Mouse (Mus musculus): Measurements from ENCODE around the gene Umad1.

The Umad1 gene

GRCm38 (mm10) chr6:8364033-8364756 lies 105.1 kb downstream of the Umad1 start:
- in situ Hi-C loops (cut with MboI, MseI), result no loop called here

DNA sequence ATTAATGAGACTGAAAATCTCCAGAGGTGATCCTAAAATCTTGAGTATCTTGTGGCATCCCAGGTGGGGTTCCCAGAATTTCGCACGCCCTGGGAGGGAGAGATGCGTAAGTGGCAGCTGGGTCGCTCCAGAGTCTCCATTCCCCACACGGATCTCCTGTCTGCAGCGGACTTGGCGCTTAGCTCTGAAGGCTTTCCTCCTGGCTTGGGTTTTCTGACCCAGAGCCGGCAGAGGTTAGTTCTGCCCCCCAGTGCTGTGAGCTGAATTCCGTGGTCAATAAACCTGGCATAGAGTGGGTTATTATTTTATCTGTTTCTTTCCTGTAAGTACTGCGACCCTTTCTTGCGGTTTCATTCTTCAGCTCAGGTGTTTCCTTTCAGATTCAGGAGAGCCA lies 105.7 kb downstream of the Umad1 start:
- in situ Hi-C loops (cut with MboI, MseI), result no loop called here

DNA sequence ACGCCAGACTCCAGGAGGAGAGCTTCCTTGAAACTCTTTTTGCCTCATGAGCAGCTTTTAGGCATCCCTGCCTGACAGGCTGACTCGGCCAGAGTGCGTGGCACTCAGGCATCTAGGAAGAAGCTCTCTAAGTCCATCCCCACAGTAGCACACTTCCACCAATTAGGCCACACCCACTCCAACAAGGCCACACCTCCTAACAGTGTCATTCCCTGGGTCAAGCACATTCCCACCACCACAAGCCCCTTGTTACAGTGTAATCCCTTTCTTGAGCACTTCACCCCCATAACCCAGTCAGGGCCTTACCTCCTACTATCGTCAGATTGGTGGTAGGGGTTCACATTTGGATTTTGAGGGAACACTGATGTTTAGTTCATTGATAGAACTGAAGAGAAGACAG lies 108.6 kb downstream of the Umad1 start:
- in situ Hi-C loops (cut with MboI, MseI), result no loop called here

DNA sequence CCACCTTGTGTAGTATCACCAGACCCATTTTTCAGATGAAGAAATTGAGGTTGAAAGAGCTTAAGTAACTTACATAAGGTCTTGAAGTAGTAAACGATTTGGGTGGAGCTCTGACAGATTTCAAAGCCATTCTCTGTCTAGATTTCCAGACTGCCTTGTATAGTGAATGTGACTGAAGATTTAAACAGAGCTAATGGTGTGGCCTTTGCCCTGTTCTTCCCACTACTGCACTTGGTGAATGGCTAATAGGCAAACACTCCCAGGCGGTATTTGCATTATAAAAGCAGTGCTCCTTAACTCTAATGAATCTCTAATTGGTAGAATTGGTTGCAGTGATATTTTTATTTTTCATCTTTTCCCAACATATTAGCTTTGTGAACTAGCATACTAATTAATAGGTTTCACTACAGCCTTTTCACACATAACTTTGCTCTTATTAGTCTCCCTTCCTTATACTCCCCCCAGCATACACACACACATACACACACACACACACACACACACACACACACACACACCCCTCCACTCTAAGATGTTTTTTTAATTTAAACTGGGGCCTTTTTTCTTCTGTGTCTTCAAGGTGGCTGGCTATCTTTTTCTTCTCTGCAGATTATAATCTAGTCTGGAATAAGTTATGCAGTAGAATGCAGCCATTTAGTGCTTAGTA lies 109.2 kb downstream of the Umad1 start:
- in situ Hi-C loops (cut with MboI, MseI), result no loop called here

DNA sequence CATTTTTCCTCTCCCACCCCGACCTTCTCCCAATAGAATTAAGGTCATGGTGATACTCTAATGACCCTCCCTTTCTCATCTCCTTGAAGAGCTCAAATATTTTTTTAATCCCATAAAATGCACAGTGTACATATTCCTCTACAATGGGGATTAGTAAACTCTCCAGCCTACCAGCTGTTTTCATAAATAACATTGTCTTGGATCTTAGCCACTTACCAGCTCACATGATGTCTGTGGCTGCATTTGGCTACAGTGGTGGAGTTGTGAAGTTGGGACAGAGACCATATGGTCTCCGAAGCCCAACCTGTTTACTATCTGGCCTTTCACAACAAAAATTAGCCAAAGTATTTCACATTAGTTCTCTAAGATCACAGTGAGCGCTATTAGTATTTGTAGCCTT lies 111.5 kb downstream of the Umad1 start:
- in situ Hi-C loops (cut with MboI, MseI), result no loop called here

DNA sequence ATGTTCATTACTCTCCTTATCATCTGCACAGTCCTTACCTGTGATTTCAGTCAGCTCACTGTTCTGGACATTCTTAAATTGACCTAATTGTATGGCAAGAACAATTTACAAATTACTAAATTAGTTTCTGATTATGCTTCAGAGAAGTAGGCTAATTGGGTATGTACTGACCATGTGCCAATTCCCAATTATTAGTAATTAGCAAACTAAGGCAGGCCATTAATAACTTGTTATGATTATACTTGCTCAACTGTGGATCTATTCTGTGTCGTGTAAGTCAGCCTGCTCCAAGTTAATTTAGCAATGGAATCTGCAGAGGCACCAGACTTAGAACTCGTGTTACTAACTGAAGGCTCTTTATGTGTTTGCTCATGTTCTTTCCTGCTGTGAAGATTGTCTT lies 114.0 kb downstream of the Umad1 start:
- in situ Hi-C loops (cut with MboI, MseI), result no loop called here

GRCm38 (mm10) chr6:8373851-8374250 lies 114.8 kb downstream of the Umad1 start:
- in situ Hi-C loops (cut with MboI, MseI), result no loop called here

DNA sequence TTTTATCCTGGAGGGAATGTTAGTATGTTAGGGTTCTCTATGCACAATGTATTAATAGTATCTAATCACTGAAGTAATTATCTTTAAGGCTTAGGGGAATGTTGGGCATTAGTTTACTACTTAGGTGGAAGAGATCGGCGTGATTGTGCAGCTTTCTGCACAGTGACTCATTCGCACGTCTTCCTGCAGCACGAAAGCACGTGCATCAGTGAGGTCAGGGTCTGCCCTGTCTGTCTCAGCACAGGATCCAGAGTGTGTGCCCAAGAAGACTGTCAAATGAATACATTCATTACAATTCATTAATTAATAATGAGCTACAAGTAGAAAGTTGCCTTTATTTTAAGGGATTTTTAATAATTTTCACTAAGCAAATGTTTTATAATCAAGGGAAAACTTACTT lies 115.2 kb downstream of the Umad1 start:
- in situ Hi-C loops (cut with MboI, MseI), result no loop called here

GRCm38 (mm10) chr6:8374712-8375111 lies 115.6 kb downstream of the Umad1 start:
- in situ Hi-C loops (cut with MboI, MseI), result no loop called here

GRCm38 (mm10) chr6:8376351-8376750 lies 117.3 kb downstream of the Umad1 start:
- in situ Hi-C loops (cut with MboI, MseI), result no loop called here

DNA sequence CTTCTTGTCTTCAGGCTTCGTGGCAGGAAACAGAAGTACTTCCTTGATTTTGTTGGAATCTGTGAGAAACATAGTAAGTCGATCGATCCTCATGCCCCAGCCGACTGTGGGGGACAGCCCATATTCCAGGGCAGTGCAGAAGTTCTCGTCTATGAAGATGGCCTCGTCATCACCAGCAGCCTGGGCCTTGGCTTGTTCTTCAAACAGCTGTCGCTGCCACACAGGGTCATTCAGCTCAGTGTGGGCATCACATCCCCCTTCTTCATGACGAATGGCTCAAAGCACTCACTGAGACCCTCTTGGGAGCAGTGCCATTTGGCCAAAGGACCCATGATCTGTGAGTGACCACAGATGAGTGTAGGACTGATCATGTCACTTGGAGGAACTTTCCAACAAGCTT lies 118.6 kb downstream of the Umad1 start:
- in situ Hi-C loops (cut with MboI, MseI), result no loop called here

DNA sequence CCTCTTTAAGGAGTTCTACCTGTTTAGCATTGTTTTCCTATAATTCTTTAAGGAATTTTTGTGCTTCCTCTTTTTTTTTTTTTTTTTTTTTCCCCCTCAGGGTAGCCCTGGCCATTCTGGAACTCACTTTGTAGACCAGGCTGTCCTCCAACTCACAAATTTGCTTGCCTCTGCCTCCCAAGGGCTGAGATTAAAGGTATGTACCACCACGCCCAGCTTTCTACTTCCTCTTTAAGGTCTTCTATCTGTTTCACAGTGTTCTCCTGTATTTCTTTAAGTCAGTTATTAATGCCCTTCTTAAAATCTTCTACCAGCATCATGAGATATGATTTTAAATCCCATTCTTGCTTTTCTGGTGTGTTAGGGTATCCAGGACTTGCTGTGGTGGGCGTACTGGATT lies 130.2 kb downstream of the Umad1 start:
- in situ Hi-C loops (cut with MboI, MseI), result no loop called here

GRCm38 (mm10) chr6:8390296-8390695 lies 131.2 kb downstream of the Umad1 start:
- in situ Hi-C loops (cut with MboI, MseI), result no loop called here

GRCm38 (mm10) chr6:8390935-8391334 lies 131.8 kb downstream of the Umad1 start:
- in situ Hi-C loops (cut with MboI, MseI), result no loop called here

DNA sequence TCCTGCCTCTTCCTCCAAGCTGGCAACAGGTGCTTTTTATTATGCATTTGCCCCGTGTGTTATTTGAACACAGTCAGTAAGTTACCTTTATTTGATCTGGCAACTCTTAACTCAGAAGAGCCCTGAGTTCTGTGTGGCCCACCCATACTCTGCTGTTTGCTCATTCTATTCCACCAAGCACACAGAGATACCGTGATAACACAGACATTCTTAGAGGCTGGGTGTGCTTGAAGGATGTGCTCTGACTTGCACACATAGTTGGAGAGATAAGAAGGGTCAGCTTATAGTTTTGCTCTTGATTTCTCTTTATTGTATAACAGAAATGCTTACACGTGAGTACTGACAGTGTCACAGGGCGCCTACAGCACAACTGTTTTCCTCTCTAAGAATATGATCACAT lies 133.9 kb downstream of the Umad1 start:
- in situ Hi-C loops (cut with MboI, MseI), result no loop called here

DNA sequence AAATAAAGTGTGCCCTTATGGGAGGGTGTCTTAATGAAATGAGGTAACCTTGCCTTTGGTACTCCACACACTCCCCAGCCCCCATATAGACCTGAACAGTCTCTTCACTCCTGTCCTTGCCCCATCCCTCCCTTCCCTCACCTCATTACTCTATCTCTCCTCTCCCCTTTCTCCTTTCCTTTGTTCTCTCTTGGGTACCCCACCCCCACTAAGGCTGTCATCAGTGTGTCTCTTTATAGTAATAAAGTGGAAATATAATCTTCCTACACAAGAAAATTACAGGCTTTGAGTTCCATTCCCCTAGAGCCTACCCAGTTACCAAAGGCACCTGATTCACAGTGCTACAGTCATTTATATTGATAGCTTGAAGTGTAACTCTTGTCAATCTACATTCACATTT lies 135.0 kb downstream of the Umad1 start:
- in situ Hi-C loops (cut with MboI, MseI), result no loop called here

DNA sequence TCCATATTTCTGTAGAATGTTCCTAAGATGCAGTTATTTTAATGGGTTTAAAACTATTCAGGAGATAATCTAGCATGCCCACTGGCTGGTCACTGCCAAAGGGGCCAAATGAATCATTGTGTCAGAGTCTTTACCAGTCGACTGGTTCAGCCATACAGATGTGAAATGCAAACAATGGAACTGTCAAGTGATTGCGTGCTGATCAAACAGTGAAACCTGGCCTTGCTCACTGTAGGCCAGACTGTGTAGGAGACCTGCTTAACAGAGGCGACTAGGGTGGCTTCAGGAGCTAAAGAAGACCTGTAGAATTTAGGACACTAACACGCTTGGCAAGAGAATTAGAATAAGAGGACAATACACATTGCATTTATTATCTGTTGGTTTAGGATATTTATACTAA lies 136.0 kb downstream of the Umad1 start:
- in situ Hi-C loops (cut with MboI, MseI), result no loop called here

DNA sequence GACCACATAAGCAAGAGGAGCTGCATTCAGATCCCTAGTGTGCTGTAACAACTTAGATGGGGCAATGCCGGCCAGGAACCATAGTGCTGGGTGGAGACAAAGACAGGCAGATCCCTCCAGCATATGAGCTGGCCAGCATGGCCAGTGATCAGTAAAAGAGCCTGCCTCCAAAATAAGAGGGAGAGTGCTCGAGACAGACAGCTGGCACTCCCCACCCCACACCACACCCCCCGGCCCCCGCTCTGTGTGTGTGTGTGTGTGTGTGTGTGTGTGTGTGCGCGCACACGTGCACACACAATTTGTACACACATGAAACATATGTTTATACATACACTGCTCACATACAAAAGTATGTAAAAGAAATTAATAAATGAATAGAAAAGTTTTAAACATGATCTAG lies 138.2 kb downstream of the Umad1 start:
- in situ Hi-C loops (cut with MboI, MseI), result no loop called here

DNA sequence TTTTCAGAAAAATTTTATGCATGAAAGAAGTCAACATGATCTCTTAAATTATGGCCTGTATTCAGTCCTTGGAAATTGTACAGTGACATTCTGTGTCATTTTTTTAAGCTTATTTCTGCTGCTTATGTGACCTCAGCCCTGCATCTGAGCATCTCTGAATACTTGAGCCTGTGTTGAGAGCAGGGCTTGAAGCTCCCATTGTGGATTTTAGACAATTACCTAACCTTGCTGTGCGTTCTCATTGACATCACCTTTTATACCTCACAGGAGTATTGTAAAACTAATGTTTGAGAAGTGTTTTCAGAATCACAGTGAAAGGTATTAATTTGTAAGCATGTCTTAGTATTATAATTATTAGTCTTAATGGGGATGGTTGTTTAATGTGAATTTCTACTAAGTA lies 140.6 kb downstream of the Umad1 start:
- in situ Hi-C loops (cut with MboI, MseI), result no loop called here

DNA sequence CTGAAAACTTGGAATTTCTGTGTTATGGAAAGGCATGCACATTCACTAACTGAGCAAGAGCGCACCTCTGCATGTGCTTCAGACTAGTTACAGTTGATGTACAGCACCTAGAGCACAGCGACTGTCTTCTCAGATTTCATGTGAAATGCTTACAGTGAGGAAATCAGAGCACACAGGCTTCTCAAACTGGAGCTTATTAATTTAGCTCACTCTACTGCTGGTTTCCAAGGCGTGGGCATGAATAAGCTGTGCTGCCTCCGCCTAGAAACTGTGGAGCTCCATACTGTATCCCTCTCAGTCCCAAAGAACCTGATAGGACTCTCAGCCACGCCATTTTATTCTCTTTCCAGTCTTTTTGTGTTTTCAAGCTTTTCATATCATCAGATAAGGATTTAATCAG lies 144.0 kb downstream of the Umad1 start:
- in situ Hi-C loops (cut with MboI, MseI), result no loop called here

DNA sequence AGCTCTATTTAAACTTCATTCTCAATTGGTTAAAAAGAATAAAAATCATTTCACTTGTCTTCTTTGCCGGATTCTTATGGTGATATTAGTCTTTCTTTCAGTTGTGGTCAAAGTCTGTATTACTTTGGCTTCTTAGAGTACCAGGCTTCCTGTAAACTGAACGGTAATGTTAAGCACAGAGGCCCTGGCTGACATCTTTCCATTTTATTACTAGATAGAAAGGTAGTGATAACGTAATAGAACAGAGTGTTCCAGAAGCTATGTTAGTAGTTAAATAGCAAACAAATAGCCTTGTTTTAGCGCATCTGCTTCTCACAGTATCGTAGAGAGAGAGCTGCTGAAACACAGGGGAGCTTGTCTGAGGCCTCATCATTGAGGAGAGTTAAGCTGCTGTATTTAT lies 146.8 kb downstream of the Umad1 start:
- in situ Hi-C loops (cut with MboI, MseI), result no loop called here

- in situ Hi-C loops (cut with MboI, MseI), result no loop called here
Measured at GRCm38 (mm10) chr6:8408332-8408731, 149.2 kb downstream of the Umad1 start.

DNA sequence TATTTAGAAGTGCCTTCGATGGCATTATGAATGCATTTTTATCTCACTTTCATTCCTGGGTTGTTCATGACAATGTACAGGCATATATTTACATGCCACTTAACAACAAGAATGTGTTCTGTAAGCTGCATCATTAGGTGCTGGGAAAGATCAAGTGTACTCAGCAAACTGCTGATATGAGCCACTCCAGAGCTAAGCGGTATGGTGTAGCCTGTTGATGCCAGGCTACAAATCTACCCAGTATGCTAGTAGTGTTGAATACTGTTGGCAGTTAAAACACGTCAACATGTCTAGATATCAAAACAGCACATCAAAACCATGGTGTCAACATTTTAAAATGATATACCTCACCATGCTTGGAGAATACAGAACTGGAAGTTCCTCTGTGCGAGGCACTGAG lies 150.8 kb downstream of the Umad1 start:
- in situ Hi-C loops (cut with MboI, MseI), result no loop called here

Data from T-helper 1 cell (primary cell).